Mouse (Mus musculus): ENCODE data around the gene Tnks2. TPM values are rescaled to one million over a fixed set of nuclear protein-coding genes. Genes with fewer than 3 reads are reported as not detected.
A peak's percentile ranks its signal among the peaks of the same experiment; 100 is the strongest.
"Not testable (repeated sequence)": the region's sequence is repeated elsewhere in the genome, so short reads cannot be mapped to it uniquely, and the experiment has no call there.

Gene Tnks2
- polyA plus RNA-seq, 1 experiment from 2014 or later = 35.8 TPM

DNA sequence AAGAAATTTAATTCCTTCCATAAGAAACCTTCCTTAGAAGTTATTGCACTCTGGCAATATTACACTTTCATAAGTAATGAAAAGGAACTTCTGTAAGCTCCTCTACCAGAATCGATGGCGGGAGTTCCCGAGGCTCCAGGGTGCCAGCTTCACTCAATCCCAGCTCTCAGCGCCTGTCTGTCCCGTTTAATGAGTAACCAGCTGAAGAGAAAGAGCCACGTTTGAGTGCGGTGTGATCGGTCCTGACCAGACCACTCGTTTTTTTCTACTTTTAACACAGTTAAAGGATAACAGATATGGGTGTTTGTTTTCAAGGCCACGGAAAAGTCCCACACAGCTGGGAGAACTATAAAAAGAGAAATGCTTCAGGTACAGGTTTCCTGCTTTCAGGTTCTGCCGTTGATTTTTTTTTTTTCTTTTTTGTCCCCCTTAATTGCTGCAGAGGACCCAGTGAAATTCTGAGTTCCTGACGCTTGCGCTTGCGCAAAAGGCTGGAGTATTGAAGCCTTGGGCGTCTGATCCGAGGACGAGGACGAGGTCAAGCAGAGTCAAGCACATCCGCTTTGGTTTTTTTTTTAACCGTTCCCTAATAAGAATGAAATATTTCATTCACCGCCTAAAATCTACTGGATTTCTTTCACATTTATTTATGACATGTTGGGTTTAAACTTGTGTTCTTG lies 25.5 kb upstream of the Tnks2 start:
- Histone ChIP-seq H3K27me3 (replicated peaks) (no peaks in the 10 kb centered on the region), H3K4me3 (0 out of 2 replicates have a peak overlapping the region, but pooled peaks have one; percentile 13), H3K4me1 (0 out of 2 replicates have a peak, but pooled peaks cover 4% of the 10 kb centered on the region), H3K27ac (replicated peaks) (no peak overlapping the region), H3K9me3 (no peaks in the 10 kb centered on the region), H3K4me2 (peak overlapping the region; percentile 42), H3K36me3 (no peaks in the 10 kb centered on the region), H3K9ac (no peak overlapping the region)
- WGBS = 55% methylated on average over 21 of the region's 21 CpGs
- ATAC-seq (ENCODE audit: extremely low read depth, insufficient number of reproducible peaks, low FRiP score, low TSS enrichment) = no peak

DNA sequence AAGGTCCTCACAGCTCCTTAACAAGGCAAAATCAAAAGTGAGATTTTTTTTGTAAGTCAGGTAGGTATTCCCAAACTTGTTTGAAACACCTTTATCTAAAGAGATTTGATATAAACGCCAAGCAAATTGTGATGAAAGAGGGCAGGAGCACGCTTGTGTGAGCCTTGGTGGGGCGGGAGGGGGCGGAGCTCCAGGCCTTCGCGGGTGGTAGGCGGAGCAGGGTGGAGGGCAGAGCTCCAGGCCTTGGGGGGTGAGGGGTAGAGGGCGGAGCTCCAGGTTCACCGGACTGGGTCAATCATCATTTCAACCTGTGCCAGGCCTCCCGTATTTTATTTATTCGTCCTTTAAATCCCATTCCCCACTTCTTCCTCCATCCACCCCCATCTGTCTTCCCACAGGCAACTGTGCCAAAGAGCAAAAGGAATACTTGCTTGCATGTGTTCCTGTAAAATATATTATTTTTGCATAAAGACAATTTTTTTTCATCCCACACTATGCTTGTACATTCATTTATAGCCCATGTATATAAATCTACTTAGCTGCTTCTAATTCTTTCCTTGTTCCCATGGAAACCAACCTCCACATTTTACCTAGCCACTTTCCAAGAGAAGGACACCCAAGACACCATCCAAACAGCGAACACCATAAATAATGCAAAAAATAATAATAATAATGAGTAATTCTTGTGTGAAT lies 24.4 kb upstream of the Tnks2 start:
- no peak overlapping the region for H3K4me3 ChIP-seq
- 0 out of 2 replicates have a peak overlapping the region, but pooled peaks have one; percentile 11 for H3K4me2 ChIP-seq
- H3K9me3 ChIP-seq = no peaks in the 10 kb centered on the region
- no peak for ATAC-seq (ENCODE audit: extremely low read depth, insufficient number of reproducible peaks, low FRiP score, low TSS enrichment)
- H3K9ac ChIP-seq = no peak overlapping the region
- H3K27ac ChIP-seq (replicated peaks) = no peak overlapping the region
- no peaks in the 10 kb centered on the region for H3K27me3 ChIP-seq (replicated peaks)
- WGBS = 37% methylated on average over 12 of the region's 12 CpGs
- H3K4me1 ChIP-seq = 0 out of 2 replicates have a peak, but pooled peaks cover 4% of the 10 kb centered on the region
- H3K36me3 ChIP-seq = no peaks in the 10 kb centered on the region

DNA sequence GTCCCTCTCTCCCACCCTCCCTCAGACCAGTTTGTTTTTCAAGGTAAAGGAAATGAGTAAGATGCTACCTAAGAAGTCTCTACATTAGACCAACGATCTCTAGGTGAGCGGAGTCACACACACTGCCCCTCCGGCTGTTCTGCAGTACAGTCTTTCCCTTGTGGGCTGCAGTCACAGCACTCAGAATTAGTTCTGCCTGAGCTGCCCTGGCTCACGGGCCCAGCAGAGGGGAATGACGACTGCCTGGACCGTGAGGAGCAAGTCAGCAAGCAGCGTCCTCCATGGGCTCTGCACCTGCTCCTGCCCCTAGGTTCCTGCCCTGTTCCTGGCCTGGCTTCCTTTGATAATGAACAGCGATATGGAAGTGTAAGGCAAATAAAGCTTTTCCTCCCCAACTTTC lies 22.0 kb upstream of the Tnks2 start:
- ATAC-seq (ENCODE audit: extremely low read depth, insufficient number of reproducible peaks, low FRiP score, low TSS enrichment) = no peak
- Histone ChIP-seq H3K4me3 (no peak overlapping the region), H3K4me1 (peaks cover 13% of the 10 kb centered on the region; the same call in 1 of the 2 replicates), H3K9me3 (no peaks in the 10 kb centered on the region), H3K36me3 (no peaks in the 10 kb centered on the region), H3K9ac (no peak overlapping the region), H3K4me2 (no peak overlapping the region), H3K27ac (replicated peaks) (no peak overlapping the region), H3K27me3 (replicated peaks) (no peaks in the 10 kb centered on the region)
- WGBS = 48% methylated on average over 8 of the region's 8 CpGs

DNA sequence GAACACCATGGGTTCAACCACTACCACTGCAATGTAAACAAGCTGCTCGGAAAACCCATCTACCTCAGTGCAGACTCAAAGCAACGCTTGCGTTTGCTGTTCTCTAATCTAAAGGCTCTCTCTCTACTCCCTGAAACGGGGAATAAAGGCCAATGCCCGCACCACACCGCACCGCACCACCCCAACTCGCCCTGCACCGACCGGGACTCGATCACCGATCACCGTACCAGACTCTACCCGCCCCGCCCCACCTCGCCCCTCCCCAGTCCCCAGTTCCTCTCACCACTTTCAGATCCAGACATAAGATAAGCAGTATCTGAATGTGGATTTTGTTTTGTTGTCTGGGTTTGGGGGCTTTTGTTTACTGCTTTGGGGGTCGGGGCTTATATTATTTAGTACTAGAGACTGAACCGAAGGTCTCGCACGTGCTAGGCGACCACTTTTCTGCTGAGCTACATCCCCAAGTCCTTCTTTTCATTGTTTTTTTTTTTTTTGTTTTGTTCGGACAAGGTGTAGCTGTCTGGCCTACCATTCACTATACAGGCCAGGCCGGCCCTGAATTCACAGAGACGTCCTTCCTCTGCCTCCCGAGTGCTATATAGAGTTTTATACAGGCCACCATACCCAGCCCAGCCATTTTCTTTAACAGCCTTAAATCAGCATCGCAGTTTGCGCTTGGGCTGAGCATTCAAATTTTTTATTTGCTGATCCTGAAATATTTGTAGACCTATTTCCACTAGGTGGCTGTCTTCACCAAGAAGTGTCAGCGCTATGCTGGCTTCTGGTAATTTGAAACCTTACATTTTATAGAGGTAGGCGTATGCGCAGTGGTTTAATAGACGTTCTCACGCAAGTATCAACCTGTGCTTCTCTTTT lies 18.4 kb upstream of the Tnks2 start:
- peak overlapping the region; percentile 76 for H3K9ac ChIP-seq
- no peaks in the 10 kb centered on the region for H3K36me3 ChIP-seq
- H3K4me2 ChIP-seq = peak overlapping the region; percentile 71
- H3K4me3 ChIP-seq = peak overlapping the region; percentile 41
- peaks cover 20% of the 10 kb centered on the region for H3K4me1 ChIP-seq
- WGBS = 14% methylated on average over 32 of the region's 32 CpGs
- ATAC-seq (ENCODE audit: extremely low read depth, insufficient number of reproducible peaks, low FRiP score, low TSS enrichment) = no peak
- H3K9me3 ChIP-seq = no peaks in the 10 kb centered on the region
- no peaks in the 10 kb centered on the region for H3K27me3 ChIP-seq (replicated peaks)
- no peak overlapping the region for H3K27ac ChIP-seq (replicated peaks)

GRCm38 (mm10) chr19:36818141-36818885 lies 15.7 kb upstream of the Tnks2 start:
- Histone ChIP-seq H3K27me3 (replicated peaks) (no peaks in the 10 kb centered on the region), H3K27ac (replicated peaks) (peak overlapping the region; percentile 65), H3K4me2 (peak overlapping the region; percentile 84), H3K36me3 (no peaks in the 10 kb centered on the region), H3K9ac (peak overlapping the region; percentile 82), H3K4me3 (peak overlapping the region; percentile 60), H3K9me3 (no peaks in the 10 kb centered on the region), H3K4me1 (peaks cover 16% of the 10 kb centered on the region)
- ATAC-seq (ENCODE audit: extremely low read depth, insufficient number of reproducible peaks, low FRiP score, low TSS enrichment) = peak; percentile 58; the same call in 1 of the 2 replicates
- WGBS = 5% methylated on average over 22 of the region's 22 CpGs

- no peak overlapping the region for H3K4me3 ChIP-seq
- H3K9ac ChIP-seq = no peak overlapping the region
- ATAC-seq (ENCODE audit: extremely low read depth, insufficient number of reproducible peaks, low FRiP score, low TSS enrichment) = no peak
- 66% methylated on average over 6 of the region's 6 CpGs for WGBS
- no peak overlapping the region for H3K27ac ChIP-seq (replicated peaks)
- no peaks in the 10 kb centered on the region for H3K9me3 ChIP-seq
- no peaks in the 10 kb centered on the region for H3K27me3 ChIP-seq (replicated peaks)
- H3K36me3 ChIP-seq = no peaks in the 10 kb centered on the region
- H3K4me2 ChIP-seq = no peak overlapping the region
- H3K4me1 ChIP-seq = peaks cover 16% of the 10 kb centered on the region
Observed at GRCm38 (mm10) chr19:36819199-36819598, 14.8 kb upstream of the Tnks2 start.

DNA sequence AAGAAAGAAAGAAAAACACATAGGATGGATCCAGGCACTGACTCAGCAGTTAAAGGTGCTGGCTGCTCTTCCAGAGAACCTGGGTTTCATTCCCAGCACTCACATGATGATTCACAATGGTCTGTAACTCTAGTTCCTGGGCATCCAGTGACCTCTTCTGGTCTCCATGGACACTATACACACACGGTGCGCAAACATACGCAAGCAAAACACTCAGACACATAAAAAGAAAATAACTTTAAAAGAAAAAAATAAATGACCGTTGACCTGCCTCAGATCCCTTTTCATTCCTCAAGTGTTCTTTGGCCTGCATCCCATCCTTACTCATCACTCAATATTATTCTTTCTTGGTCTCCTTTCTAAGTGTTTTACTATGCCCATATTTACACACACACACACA lies 13.6 kb upstream of the Tnks2 start:
- no peak overlapping the region for H3K4me2 ChIP-seq
- H3K4me1 ChIP-seq = peaks cover 14% of the 10 kb centered on the region
- ATAC-seq (ENCODE audit: extremely low read depth, insufficient number of reproducible peaks, low FRiP score, low TSS enrichment) = no peak
- no peak overlapping the region for H3K4me3 ChIP-seq
- H3K27ac ChIP-seq (replicated peaks) = no peak overlapping the region
- 81% methylated on average over 4 of the region's 4 CpGs for WGBS
- H3K27me3 ChIP-seq (replicated peaks) = no peaks in the 10 kb centered on the region
- no peak overlapping the region for H3K9ac ChIP-seq
- no peaks in the 10 kb centered on the region for H3K9me3 ChIP-seq
- no peaks in the 10 kb centered on the region for H3K36me3 ChIP-seq

GRCm38 (mm10) chr19:36821301-36821700 lies 12.7 kb upstream of the Tnks2 start:
- H3K27me3 ChIP-seq (replicated peaks); H3K36me3 ChIP-seq; H3K9me3 ChIP-seq; H3K9ac ChIP-seq; H3K4me3 ChIP-seq; H3K27ac ChIP-seq (replicated peaks); ATAC-seq (ENCODE audit: extremely low read depth, insufficient number of reproducible peaks, low FRiP score, low TSS enrichment); H3K4me2 ChIP-seq; H3K4me1 ChIP-seq: not testable (repeated sequence)
- 70% methylated on average over 6 of the region's 6 CpGs for WGBS

GRCm38 (mm10) chr19:36822701-36823100 lies 11.3 kb upstream of the Tnks2 start:
- H3K9ac ChIP-seq = no peak overlapping the region
- H3K9me3 ChIP-seq = no peaks in the 10 kb centered on the region
- no peak overlapping the region for H3K4me2 ChIP-seq
- H3K4me1 ChIP-seq = peaks cover 8% of the 10 kb centered on the region
- no peak for ATAC-seq (ENCODE audit: extremely low read depth, insufficient number of reproducible peaks, low FRiP score, low TSS enrichment)
- no peaks in the 10 kb centered on the region for H3K27me3 ChIP-seq (replicated peaks)
- H3K4me3 ChIP-seq = no peak overlapping the region
- H3K27ac ChIP-seq (replicated peaks) = no peak overlapping the region
- H3K36me3 ChIP-seq = no peaks in the 10 kb centered on the region
- 85% methylated on average over 4 of the region's 4 CpGs for WGBS

- H3K27ac ChIP-seq (replicated peaks) = no peak overlapping the region
- H3K4me1 ChIP-seq = no peaks in the 10 kb centered on the region
- WGBS = 81% methylated on average over 5 of the region's 5 CpGs
- H3K36me3 ChIP-seq = no peaks in the 10 kb centered on the region
- no peak for ATAC-seq (ENCODE audit: extremely low read depth, insufficient number of reproducible peaks, low FRiP score, low TSS enrichment)
- H3K27me3 ChIP-seq (replicated peaks) = no peaks in the 10 kb centered on the region
- no peak overlapping the region for H3K4me3 ChIP-seq
- H3K9ac ChIP-seq = no peak overlapping the region
- no peaks in the 10 kb centered on the region for H3K9me3 ChIP-seq
- no peak overlapping the region for H3K4me2 ChIP-seq
Observed at GRCm38 (mm10) chr19:36827650-36828049, 6.4 kb upstream of the Tnks2 start.

DNA sequence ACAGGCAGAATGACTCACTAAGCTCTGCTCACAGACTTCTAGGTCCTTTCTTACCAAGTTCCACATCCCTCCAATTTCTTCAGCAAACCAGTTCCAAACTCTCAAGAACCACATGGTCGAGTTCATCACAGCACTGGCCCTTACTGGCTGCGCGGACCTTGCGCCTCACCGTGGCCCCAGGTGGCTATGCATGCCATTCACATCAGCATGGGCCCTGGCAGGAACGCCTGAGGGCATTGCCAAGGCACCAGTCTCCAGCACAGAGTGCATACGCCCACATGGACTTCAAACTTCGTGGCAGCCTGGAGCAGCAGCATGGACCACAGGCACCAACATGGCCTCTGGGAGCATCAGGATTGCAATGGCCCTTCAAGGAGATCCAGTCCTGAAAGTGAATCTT lies 5.7 kb upstream of the Tnks2 start:
- no peak overlapping the region for H3K4me3 ChIP-seq
- WGBS = 56% methylated on average over 8 of the region's 8 CpGs
- ATAC-seq (ENCODE audit: extremely low read depth, insufficient number of reproducible peaks, low FRiP score, low TSS enrichment) = no peak
- no peaks in the 10 kb centered on the region for H3K36me3 ChIP-seq
- no peaks in the 10 kb centered on the region for H3K9me3 ChIP-seq
- no peaks in the 10 kb centered on the region for H3K27me3 ChIP-seq (replicated peaks)
- no peak overlapping the region for H3K27ac ChIP-seq (replicated peaks)
- H3K4me2 ChIP-seq = no peak overlapping the region
- H3K4me1 ChIP-seq = peaks cover 6% of the 10 kb centered on the region
- no peak overlapping the region for H3K9ac ChIP-seq

Measured in heart, embryonic 13.5 days (tissue).